Mouse (Mus musculus) heart, adult 2 months (tissue): ENCODE measurements around the gene Cd160.

Source experiments
- CTCF ChIP-seq: fragments of 200-600 bp; IDR thresholded peaks from 2 replicates; pipeline ENCODE4 v1.8.1; 2022; ENCODE audit warnings: antibody characterized with exemption, mild to moderate bottlenecking, moderate library complexity
- POLR2A ChIP-seq: fragments of 200-500 bp; IDR thresholded peaks from 2 replicates; pipeline ENCODE4 v1.6.1; 2011; ENCODE audit warnings: mild to moderate bottlenecking, low read depth, low read length, control low read depth; ENCODE audit not compliant: insufficient read depth

GRCm38 (mm10) chr3:96787784-96788183 is 41.4 kb downstream of the Cd160 start:
- TF ChIP-seq POLR2A (no peak), CTCF (no peak)
